Mouse (Mus musculus) spleen, postnatal 14 days (tissue): ENCODE measurements around the gene 3110082J24Rik.

Experiments used
- DNase-seq, 2 experiments: peaks; one replicate each; pipeline ENCODE4 v3.0.0; 2021 to 2022; ENCODE audit warnings: low spot score in 2 of 2

The 3110082J24Rik gene

DNA sequence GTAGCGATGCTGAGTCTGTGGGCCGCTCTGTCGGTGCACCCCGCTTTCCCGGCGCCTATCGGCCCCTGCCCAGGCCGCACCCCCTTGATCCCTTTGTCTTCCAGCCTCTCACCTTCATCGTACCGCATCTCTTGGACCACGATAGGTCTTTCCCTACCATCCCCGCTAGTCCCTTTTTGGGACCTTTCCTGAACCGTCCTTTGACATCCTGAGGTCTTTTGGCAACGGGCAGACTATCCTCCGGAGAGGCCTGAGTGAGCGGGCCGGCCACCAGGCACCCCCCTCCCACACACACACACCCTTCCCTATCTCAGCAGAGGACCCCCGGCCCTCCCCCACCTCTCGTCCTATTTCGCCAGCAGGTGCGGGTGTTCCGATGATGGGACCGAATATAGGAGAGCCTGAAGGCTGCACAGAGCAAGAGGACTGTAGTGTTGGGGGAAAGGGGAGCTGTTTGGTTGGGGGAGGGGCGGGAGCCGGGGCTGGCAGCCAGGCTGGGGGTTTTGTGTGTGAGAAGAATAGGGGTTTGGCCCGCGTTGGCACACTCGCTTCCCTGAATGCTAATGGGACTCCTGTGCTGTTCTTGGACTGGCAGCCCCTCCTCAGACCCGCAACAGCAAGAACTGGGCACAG is at the start of gene 3110082J24Rik:
3110082J24Rik (minus strand) TSS at position 419 of the 633 bp plus-strand sequence.
- DNase-seq = peak in 1 of 2 experiments; percentile 5

GRCm38 (mm10) chr5:30155395-30155792 is 49.5 kb upstream of the 3110082J24Rik start:
- DNase-seq = no peak

GRCm38 (mm10) chr5:30154474-30155394 is 48.8 kb upstream of the 3110082J24Rik start, which contains the start of the genes Hadha and Hadhb:
Gene Hadha (minus strand): TSS chr5:30155162.
Gene Hadhb (plus strand): TSS chr5:30155248.
- peak; percentile 89 to 94 for DNase-seq

GRCm38 (mm10) chr5:30154013-30154412 is 48.1 kb upstream of the 3110082J24Rik start:
- DNase-seq = no peak

DNA sequence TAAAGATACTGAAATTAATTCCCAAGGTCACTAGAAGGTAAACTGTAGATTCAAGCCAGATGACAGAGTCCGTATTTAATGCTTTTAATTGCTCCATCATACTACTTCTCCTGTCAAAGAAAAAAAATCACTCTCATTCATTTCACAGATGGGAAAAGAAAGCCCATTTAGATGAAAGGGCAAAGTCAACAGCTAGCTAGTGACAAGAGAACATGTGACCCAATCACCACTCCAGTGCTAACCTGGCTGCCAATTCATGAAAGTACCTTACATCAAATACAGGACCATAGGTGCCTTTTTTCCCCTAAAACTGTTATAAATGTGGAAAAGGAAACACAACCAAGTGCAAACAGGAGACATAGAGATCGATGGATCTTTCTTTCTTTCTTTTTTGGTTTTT is 47.3 kb upstream of the 3110082J24Rik start:
- DNase-seq = no peak

GRCm38 (mm10) chr5:30152413-30152812 is 46.5 kb upstream of the 3110082J24Rik start:
- no peak for DNase-seq

DNA sequence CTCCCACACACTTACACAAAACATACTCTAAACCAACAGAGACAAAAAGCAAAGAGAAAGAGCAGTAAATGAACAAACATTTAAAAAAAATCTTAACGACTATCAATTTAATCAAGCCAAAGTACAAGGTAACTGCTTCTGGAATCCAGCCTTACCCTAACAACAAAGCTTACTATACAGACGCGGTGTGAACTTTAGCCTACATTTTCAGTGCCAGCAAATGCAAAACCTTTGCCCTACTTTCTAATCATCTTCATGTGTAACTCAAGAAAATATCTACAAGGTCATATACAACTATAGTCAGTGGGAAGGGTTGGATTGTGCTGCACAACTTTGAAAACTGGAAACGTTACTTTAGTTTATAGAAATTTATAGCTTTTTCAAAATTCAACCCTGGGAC is 46.1 kb upstream of the 3110082J24Rik start:
- no peak for DNase-seq

GRCm38 (mm10) chr5:30148133-30148920 is 42.4 kb upstream of the 3110082J24Rik start:
- no peak for DNase-seq

DNA sequence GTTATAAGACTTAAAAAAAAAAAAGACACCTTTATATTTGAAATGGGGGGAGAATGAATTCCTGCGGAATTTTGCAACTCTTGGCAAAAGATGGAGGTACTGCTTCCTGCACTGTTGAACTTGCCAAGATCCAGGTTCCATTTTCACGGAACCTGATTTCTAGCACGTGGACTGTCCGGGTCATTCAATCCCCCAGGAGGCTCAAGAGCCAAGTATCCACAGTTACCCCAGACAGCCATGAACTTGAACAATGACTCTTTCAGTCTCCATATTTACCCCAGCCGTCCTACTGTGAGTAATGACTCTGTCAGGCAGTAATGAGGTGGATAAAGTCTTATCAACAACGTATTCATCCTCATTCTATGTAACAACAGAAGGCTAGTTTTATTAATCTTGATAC is 40.6 kb upstream of the 3110082J24Rik start:
- DNase-seq = no peak

DNA sequence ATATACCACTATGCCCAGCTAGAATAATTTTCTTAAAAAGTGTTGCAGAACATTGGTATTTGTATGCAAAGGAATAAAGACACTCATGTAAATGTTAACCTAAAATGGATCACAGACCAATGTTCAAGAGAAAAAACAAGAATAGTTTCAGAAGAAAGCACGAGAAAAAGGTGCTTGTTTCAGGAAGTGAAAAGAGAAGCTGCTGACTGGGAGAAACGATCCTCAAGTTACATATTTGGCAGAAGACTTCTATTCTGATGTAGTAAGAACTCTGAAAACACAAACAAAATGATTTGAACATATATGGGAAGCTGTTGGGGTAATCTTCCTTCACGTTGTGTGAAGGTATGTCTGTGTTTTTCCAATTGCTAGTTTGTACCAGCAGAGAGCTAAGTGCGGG is 32.3 kb upstream of the 3110082J24Rik start:
- no peak for DNase-seq

DNA sequence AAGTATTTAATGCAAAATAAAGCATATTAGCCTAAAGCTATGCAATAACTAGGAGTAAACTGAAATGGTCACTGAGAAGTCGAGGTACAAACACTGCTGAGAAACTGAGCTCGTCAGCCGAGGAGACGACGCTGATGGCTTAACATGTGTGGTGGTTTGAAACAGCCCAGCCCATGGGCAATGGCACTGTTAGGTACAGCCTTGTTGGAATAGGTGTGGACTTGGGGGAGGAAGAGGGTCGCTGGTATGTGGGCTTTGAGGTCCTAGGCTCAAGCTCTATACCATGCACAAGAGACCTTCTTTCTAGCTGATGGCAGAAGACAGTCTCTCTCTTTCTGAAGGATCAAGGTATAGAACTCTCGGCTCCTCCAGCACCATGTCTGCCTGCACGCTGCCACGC is 31.4 kb upstream of the 3110082J24Rik start:
- no peak for DNase-seq

GRCm38 (mm10) chr5:30135711-30136231 is 29.9 kb upstream of the 3110082J24Rik start:
- no peak for DNase-seq

DNA sequence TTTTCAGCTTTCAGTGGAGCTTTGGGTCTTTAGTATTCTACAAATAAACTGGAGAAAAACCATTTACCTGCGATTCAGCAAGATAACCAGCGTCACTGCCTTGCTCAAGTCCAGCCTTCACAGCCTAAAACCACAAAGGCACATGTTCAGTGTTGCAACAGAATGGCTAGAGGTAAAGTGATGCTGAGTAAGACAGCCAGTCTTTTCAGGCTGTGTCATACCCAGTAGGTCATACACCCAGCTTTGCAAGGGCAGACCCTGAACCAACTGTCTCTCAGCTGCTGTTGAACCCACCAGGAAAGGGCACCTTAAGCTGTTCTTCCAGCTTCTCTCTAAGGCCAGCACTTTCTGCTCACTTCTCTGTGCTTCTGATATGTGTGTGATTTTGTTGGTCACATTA is 26.3 kb upstream of the 3110082J24Rik start:
- DNase-seq = no peak

- no peak for DNase-seq
Observed at GRCm38 (mm10) chr5:30131246-30131645, 25.4 kb upstream of the 3110082J24Rik start.

DNA sequence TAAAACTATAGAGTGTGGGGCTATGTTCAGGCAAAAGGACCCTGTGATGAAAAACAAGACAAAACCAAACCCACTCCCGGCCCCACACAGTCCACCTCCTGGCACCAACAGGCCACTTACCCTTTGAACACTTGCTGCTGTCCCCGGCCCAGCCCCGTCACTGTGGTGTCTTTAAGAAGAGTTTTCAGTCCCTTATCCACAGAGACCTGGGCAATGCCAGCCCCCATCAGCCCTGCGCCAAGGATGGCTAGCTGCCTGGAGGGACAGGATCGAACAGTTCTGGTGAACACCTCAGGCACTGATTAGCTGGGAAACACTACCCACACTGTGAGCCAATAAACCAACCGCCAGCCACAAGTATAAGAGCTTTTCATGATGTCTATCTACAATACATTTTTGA is 22.8 kb upstream of the 3110082J24Rik start:
- DNase-seq = no peak

GRCm38 (mm10) chr5:30127921-30128597 is 22.2 kb upstream of the 3110082J24Rik start:
- DNase-seq = no peak

DNA sequence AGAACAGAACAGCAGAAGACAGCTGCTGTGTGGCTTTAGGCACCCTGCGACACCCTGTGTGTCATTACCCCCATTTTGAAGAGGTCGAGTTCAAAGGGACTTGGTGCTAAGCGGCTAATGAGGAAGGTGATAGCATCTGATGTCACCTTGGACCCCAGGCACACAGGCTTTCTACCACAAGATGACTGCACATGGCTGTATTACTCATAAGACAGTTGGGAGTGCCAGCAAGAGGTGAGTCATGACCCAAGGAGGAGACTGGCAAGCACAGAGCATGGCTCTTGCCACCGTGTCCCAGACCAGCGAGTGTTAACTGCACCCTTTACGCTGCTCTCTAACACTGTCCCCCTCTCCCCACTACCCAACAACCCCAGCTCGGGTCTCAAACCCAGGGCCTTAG is 20.9 kb upstream of the 3110082J24Rik start:
- DNase-seq = no peak

DNA sequence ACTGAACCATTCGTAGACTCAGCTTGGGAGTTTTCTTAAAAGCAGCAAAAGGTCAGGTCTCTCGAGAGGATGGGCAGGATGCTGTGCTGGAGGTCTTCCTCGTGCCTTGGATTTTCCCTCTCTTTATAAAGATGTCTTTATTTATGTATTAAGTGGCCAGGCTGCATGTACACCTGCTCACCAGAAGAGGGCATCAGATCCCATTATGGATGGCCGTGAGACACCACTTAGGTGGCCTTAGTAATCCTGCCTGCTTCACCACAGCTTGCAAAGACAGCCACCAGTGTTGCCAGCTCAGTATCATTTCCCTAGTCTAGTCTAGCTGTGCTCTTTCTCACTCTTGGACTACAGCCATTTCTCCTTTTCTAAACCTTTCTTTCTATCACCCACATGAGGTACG is 19.7 kb upstream of the 3110082J24Rik start:
- DNase-seq = no peak

- DNase-seq = no peak
Observed at GRCm38 (mm10) chr5:30122481-30122880, 16.6 kb upstream of the 3110082J24Rik start.

GRCm38 (mm10) chr5:30120106-30120505 is 14.2 kb upstream of the 3110082J24Rik start:
- DNase-seq = no peak

DNA sequence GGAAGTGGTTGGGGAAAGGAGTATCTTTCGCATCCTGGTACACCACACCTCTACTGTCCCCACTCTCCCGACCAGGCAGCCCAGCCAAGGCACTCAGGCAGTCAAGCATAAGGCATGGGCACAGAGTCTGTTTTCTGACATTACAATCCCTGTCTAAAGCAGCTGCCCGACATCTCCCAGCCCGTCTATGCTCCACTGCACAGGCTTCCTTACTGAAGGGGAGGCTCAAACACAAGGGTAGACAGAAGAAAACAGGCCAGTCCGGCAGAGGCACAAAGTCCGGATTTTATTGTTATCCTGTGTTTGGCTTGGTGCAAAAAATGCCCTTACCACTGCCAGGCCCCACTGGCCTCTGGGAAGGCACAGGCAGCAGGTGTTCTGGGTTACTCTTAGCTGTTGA is 13.3 kb upstream of the 3110082J24Rik start:
- no peak for DNase-seq
